Mouse (Mus musculus): ENCODE data around the gene Uqcc3. TPM values are rescaled to one million over a fixed set of nuclear protein-coding genes. Genes with fewer than 3 reads are reported as not detected.

Gene Uqcc3
- total and polyA plus RNA-seq, 2 experiments from 2014 or later: 12.6 to 91.9 TPM

DNA sequence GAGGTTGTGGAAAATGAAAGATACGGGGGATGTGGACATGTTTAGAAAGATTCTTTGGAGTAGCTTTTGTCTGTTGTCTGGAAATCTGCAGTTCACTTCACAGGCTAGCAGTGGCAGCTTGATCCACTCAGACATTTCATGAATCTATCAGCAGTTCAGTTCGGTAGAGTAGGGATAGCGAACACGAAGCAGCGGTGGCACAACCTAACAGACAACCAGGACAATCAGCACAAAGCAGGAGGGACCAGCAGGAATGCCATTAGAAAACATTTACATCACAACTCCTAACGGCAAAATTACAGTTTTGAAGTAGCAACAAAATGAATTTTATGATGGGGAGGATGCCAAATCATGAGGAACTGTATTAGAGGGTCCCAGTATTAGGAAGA, 39.0 kb upstream of the Uqcc3 start:
- H3K9me3 ChIP-seq (replicated peaks; ENCODE audit: control insufficient read depth, low read length): no peaks in the 10 kb centered on the region
- H3K27me3 ChIP-seq (ENCODE audit: control insufficient read depth, insufficient read depth, low read length): no peaks in the 10 kb centered on the region
- no peak for ATAC-seq (ENCODE audit: insufficient read depth, low read depth)
- H3K36me3 ChIP-seq (replicated peaks; ENCODE audit: control insufficient read depth, insufficient read depth, low read length): peaks cover 36% of the 10 kb centered on the region
- 54% methylated on average over 6 of the region's 6 CpGs for WGBS
- peak overlapping the region; percentile 87 for H3K27ac ChIP-seq (ENCODE audit: low read depth)
- H3K4me3 ChIP-seq (ENCODE audit: low read depth, low read length): peak overlapping the region; percentile 75
- peaks cover 15% of the 10 kb centered on the region for H3K4me1 ChIP-seq (ENCODE audit: control insufficient read depth, insufficient read depth)
- no peak for DNase-seq (ENCODE audit: low spot score)
- H3K9ac ChIP-seq (replicated peaks; ENCODE audit: low read depth, low read length): peak overlapping the region; percentile 81; the same call in 1 of the 2 replicates
- TF ChIP-seq EP300 (IDR thresholded peaks at IDR 0.05; ENCODE audit: low read depth) (no peak), CTCF (IDR thresholded peaks at IDR 0.05; ENCODE audit: low read depth) (no peak)
- H3K4me2 ChIP-seq (ENCODE audit: low read depth, low read length): peak overlapping the region; percentile 90

DNA sequence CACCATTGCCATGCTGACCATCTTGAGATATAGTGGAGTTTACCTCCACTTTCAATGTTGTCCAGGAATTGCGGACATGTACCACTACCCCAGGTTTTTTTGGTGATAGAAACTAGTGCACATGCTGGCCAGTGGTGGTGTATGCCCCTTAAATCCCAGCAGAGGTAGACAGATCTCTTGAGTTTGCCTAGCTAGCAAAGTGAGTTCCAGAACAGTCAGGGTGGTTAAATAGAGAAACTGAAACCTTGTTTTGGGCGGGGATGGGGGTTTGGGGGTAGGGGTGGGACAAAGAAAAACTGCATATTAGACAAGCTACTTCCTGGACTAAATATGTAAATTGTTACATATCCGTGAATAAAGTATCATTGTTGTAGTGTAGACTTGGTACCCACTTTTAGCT, 38.3 kb upstream of the Uqcc3 start:
- ATAC-seq (ENCODE audit: insufficient read depth, low read depth): no peak
- Histone ChIP-seq H3K27me3 (ENCODE audit: control insufficient read depth, insufficient read depth, low read length) (no peaks in the 10 kb centered on the region), H3K36me3 (replicated peaks; ENCODE audit: control insufficient read depth, insufficient read depth, low read length) (peaks cover 42% of the 10 kb centered on the region), H3K27ac (ENCODE audit: low read depth) (no peak overlapping the region), H3K4me1 (ENCODE audit: control insufficient read depth, insufficient read depth) (peaks cover 15% of the 10 kb centered on the region), H3K4me3 (ENCODE audit: low read depth, low read length) (no peak overlapping the region), H3K9me3 (replicated peaks; ENCODE audit: control insufficient read depth, low read length) (no peaks in the 10 kb centered on the region), H3K4me2 (ENCODE audit: low read depth, low read length) (no peak overlapping the region), H3K9ac (replicated peaks; ENCODE audit: low read depth, low read length) (no peak overlapping the region)
- TF ChIP-seq EP300 (IDR thresholded peaks at IDR 0.05; ENCODE audit: low read depth) (no peak), CTCF (IDR thresholded peaks at IDR 0.05; ENCODE audit: low read depth) (no peak)
- 89% methylated on average over 3 of the region's 3 CpGs for WGBS
- DNase-seq (ENCODE audit: low spot score): no peak

DNA sequence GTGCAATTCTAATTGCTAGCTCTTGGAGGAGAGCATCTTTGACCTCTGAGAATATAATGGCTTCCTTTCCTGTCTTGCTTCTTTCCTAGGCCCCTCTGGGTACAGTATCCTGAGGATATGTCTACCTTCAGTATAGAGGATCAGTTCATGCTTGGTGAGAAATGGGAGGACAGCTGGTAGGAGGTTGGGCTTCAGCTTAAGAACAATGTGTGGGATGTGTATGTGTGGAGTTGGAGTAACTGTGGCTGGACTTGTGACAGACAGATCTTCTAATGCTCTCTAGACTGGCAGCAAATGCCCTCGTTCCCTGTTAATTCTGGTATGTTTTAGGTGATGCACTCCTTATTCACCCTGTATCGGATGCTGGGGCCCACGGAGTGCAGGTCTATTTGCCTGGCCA, 33.5 kb upstream of the Uqcc3 start:
- Histone ChIP-seq H3K27me3 (ENCODE audit: control insufficient read depth, insufficient read depth, low read length) (no peaks in the 10 kb centered on the region), H3K4me3 (ENCODE audit: low read depth, low read length) (no peak overlapping the region), H3K4me1 (ENCODE audit: control insufficient read depth, insufficient read depth) (no peaks in the 10 kb centered on the region), H3K4me2 (ENCODE audit: low read depth, low read length) (no peak overlapping the region), H3K36me3 (replicated peaks; ENCODE audit: control insufficient read depth, insufficient read depth, low read length) (peaks cover 79% of the 10 kb centered on the region), H3K27ac (ENCODE audit: low read depth) (no peak overlapping the region), H3K9me3 (replicated peaks; ENCODE audit: control insufficient read depth, low read length) (no peaks in the 10 kb centered on the region), H3K9ac (replicated peaks; ENCODE audit: low read depth, low read length) (no peak overlapping the region)
- 90% methylated on average over 3 of the region's 3 CpGs for WGBS
- no peak for DNase-seq (ENCODE audit: low spot score)
- TF ChIP-seq EP300 (IDR thresholded peaks at IDR 0.05; ENCODE audit: low read depth) (no peak), CTCF (IDR thresholded peaks at IDR 0.05; ENCODE audit: low read depth) (no peak)
- no peak for ATAC-seq (ENCODE audit: insufficient read depth, low read depth)

DNA sequence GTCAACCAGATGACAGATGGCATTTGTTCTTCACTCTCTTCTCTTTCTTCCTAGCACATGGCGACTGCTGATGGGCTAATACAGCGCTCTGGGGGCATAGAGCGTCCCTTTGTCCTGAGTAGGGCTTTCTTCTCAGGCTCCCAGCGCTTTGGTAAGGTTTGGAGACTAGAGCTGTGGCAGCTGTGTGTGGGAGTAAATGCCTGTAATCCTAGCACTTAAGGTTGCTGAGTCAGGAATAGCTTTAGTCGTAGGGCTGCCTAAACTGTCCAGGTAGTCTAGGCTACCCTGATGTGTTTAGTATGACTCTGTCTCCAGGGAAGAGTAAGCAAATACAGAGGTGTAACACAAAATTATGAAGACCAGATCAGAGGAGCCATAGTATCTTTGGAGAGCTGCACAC, 31.1 kb upstream of the Uqcc3 start:
- ATAC-seq (ENCODE audit: insufficient read depth, low read depth): no peak
- no peak for DNase-seq (ENCODE audit: low spot score)
- Histone ChIP-seq H3K4me2 (ENCODE audit: low read depth, low read length) (no peak overlapping the region), H3K4me3 (ENCODE audit: low read depth, low read length) (no peak overlapping the region), H3K9ac (replicated peaks; ENCODE audit: low read depth, low read length) (no peak overlapping the region), H3K36me3 (replicated peaks; ENCODE audit: control insufficient read depth, insufficient read depth, low read length) (peaks cover 100% of the 10 kb centered on the region), H3K4me1 (ENCODE audit: control insufficient read depth, insufficient read depth) (no peaks in the 10 kb centered on the region), H3K27me3 (ENCODE audit: control insufficient read depth, insufficient read depth, low read length) (no peaks in the 10 kb centered on the region), H3K27ac (ENCODE audit: low read depth) (no peak overlapping the region), H3K9me3 (replicated peaks; ENCODE audit: control insufficient read depth, low read length) (no peaks in the 10 kb centered on the region)
- no peak for TF ChIP-seq CTCF (IDR thresholded peaks at IDR 0.05; ENCODE audit: low read depth)
- TF ChIP-seq EP300 (IDR thresholded peaks at IDR 0.05; ENCODE audit: low read depth): no peak
- 89% methylated on average over 5 of the region's 5 CpGs for WGBS

DNA sequence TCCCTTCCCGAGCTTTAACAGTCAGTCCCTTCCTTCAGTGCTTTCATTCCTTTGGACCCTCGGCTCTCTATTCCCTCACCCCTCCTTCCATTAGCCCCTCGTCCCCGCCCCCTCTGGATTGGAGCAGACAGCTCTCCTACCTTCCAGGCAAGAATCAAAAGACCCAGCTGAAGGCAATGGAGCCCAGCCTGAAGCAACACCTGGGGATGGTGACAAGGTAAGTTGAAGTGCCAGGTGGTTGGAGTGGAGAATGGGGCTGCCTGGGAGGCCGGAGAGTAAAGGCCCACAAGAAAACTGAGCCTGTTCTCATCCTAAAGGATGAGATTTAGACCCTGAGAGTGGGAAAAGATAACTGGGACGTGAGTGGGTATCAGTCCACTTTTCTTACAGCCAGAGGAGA, 27.8 kb upstream of the Uqcc3 start:
- ATAC-seq (ENCODE audit: insufficient read depth, low read depth) (no peak), DNase-seq (ENCODE audit: low spot score) (no peak)
- Histone ChIP-seq H3K9ac (replicated peaks; ENCODE audit: low read depth, low read length) (no peak overlapping the region), H3K4me1 (ENCODE audit: control insufficient read depth, insufficient read depth) (no peaks in the 10 kb centered on the region), H3K9me3 (replicated peaks; ENCODE audit: control insufficient read depth, low read length) (no peaks in the 10 kb centered on the region), H3K27ac (ENCODE audit: low read depth) (no peak overlapping the region), H3K36me3 (replicated peaks; ENCODE audit: control insufficient read depth, insufficient read depth, low read length) (peaks cover 98% of the 10 kb centered on the region), H3K4me2 (ENCODE audit: low read depth, low read length) (no peak overlapping the region), H3K27me3 (ENCODE audit: control insufficient read depth, insufficient read depth, low read length) (no peaks in the 10 kb centered on the region), H3K4me3 (ENCODE audit: low read depth, low read length) (no peak overlapping the region)
- 92% methylated on average over 6 of the region's 6 CpGs for WGBS
- TF ChIP-seq CTCF (IDR thresholded peaks at IDR 0.05; ENCODE audit: low read depth) (no peak), EP300 (IDR thresholded peaks at IDR 0.05; ENCODE audit: low read depth) (no peak)

DNA sequence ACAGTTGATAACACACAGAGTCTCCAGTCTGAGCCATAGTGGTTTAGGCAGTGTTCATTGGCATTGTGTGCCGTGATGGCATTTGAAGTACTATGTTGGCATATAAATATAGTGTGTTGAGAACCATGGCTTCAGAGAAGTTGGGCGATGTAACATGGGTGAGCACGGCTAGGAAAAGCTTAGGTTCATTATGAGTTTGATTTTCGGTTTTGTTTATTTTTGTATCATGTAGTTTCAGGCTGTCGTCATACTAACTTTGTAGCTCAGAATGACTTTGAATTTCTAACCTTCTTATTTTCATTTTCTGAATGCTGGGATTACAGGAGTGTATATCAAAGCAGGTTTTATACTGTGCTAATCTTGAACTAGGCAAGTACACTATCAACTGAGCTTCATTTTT, 22.7 kb upstream of the Uqcc3 start:
- no peak overlapping the region for H3K9ac ChIP-seq (replicated peaks; ENCODE audit: low read depth, low read length)
- H3K27ac ChIP-seq (ENCODE audit: low read depth): no peak overlapping the region
- no peaks in the 10 kb centered on the region for H3K9me3 ChIP-seq (replicated peaks; ENCODE audit: control insufficient read depth, low read length)
- no peak overlapping the region for H3K4me3 ChIP-seq (ENCODE audit: low read depth, low read length)
- H3K36me3 ChIP-seq (replicated peaks; ENCODE audit: control insufficient read depth, insufficient read depth, low read length): peaks cover 62% of the 10 kb centered on the region
- TF ChIP-seq EP300 (IDR thresholded peaks at IDR 0.05; ENCODE audit: low read depth) (no peak), CTCF (IDR thresholded peaks at IDR 0.05; ENCODE audit: low read depth) (no peak)
- H3K27me3 ChIP-seq (ENCODE audit: control insufficient read depth, insufficient read depth, low read length): no peaks in the 10 kb centered on the region
- peaks cover 11% of the 10 kb centered on the region for H3K4me1 ChIP-seq (ENCODE audit: control insufficient read depth, insufficient read depth)
- no peak overlapping the region for H3K4me2 ChIP-seq (ENCODE audit: low read depth, low read length)
- DNase-seq (ENCODE audit: low spot score): no peak
- WGBS: 91% methylated on average over 5 of the region's 5 CpGs
- ATAC-seq (ENCODE audit: insufficient read depth, low read depth): no peak

All from heart, postnatal 0 days (tissue).